Mouse (Mus musculus): ENCODE measurements around the gene Cep44. TPM values are rescaled to one million over a fixed set of nuclear protein-coding genes. Genes with fewer than 3 reads are reported as not detected.

Cep44 gene
- polyA plus RNA-seq, 1 experiment from 2014 or later, result 28.2 TPM

GRCm38 (mm10) chr8:56552551-56553103 lies 1.8 kb upstream of the Cep44 start:
- H3K4me3 ChIP-seq (ENCODE audit: low read depth, low read length), result no peak overlapping the region
- WGBS (ENCODE audit: insufficient replicate concordance), result 36% methylated on average over 5 of the region's 5 CpGs
- no peaks in the 10 kb centered on the region for H3K27me3 ChIP-seq (ENCODE audit: control insufficient read depth, insufficient read depth, low read length)
- peaks cover 12% of the 10 kb centered on the region for H3K4me1 ChIP-seq (ENCODE audit: control insufficient read depth, insufficient read depth, low read length)
- no peak overlapping the region for H3K9ac ChIP-seq (ENCODE audit: low read depth, low read length)
- peak overlapping the region; percentile 42 for H3K4me2 ChIP-seq
- ATAC-seq (replicated peaks; ENCODE audit: insufficient number of reproducible peaks, low FRiP score, low TSS enrichment), result no peak
- H3K36me3 ChIP-seq (ENCODE audit: control insufficient read depth, insufficient read depth, low read length), result no peaks in the 10 kb centered on the region
- no peaks in the 10 kb centered on the region for H3K9me3 ChIP-seq (replicated peaks; ENCODE audit: control insufficient read depth, low read length)
- no peak overlapping the region for H3K27ac ChIP-seq (ENCODE audit: low read depth, low read length)

DNA sequence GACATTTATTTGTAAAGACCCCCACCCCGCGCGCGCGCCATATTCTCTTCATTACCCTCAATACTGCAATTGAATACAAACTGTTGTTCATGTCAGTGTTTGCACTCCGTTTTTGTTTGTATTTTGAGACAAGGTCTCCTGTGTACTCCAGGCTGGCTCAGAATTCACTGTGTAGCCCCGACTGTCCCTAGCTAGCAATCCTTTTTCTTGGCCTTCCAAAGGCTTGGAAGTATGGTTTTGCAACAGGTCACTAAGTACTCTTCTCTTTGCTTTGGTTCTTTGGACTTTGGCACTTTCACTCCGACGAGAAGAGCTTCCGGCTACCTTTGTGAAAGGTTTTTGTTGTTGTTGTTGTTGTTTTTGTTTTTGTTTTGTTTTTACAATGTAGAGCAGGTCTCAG lies 1.2 kb upstream of the Cep44 start:
- Histone ChIP-seq H3K4me2 (peak overlapping the region; percentile 66), H3K4me3 (ENCODE audit: low read depth, low read length) (peak overlapping the region; percentile 97), H3K4me1 (ENCODE audit: control insufficient read depth, insufficient read depth, low read length) (peaks cover 12% of the 10 kb centered on the region), H3K9ac (ENCODE audit: low read depth, low read length) (peak overlapping the region; percentile 93), H3K36me3 (ENCODE audit: control insufficient read depth, insufficient read depth, low read length) (no peaks in the 10 kb centered on the region), H3K27me3 (ENCODE audit: control insufficient read depth, insufficient read depth, low read length) (no peaks in the 10 kb centered on the region), H3K9me3 (replicated peaks; ENCODE audit: control insufficient read depth, low read length) (no peaks in the 10 kb centered on the region), H3K27ac (ENCODE audit: low read depth, low read length) (no peak overlapping the region; the same call in 1 of the 2 replicates)
- no peak for ATAC-seq (replicated peaks; ENCODE audit: insufficient number of reproducible peaks, low FRiP score, low TSS enrichment)
- 26% methylated on average over 10 of the region's 10 CpGs for WGBS (ENCODE audit: insufficient replicate concordance)

DNA sequence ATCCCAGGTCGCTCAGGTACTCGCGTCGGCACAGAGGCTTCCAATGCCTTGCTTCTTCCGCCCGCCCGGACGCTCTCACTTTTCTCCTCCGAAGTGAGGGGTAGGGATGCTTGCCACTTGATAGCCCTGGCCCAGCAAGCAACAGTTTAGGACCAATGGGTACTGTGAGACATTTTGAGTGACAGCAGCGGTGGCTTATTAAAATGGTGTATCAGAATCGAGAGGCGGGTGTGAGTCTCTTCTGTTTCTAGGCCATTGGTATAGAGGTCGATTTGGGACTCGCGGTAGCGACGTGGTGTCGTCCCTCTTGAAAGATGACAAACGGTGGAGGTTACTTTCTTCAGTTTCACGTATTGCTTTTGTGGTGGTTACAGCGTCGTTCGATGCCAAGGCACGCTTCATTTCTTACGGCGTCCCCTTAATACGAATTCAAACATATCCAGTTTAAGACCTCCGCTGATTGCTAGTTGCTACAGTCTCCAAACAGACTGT lies 560 bp upstream of the Cep44 start:
- Histone ChIP-seq H3K9ac (ENCODE audit: low read depth, low read length) (peak overlapping the region; percentile 93), H3K4me3 (ENCODE audit: low read depth, low read length) (peak overlapping the region; percentile 97), H3K4me1 (ENCODE audit: control insufficient read depth, insufficient read depth, low read length) (peaks cover 12% of the 10 kb centered on the region), H3K36me3 (ENCODE audit: control insufficient read depth, insufficient read depth, low read length) (no peaks in the 10 kb centered on the region), H3K27ac (ENCODE audit: low read depth, low read length) (peak overlapping the region; percentile 85), H3K27me3 (ENCODE audit: control insufficient read depth, insufficient read depth, low read length) (no peaks in the 10 kb centered on the region), H3K9me3 (replicated peaks; ENCODE audit: control insufficient read depth, low read length) (no peaks in the 10 kb centered on the region), H3K4me2 (peak overlapping the region; percentile 66)
- WGBS (ENCODE audit: insufficient replicate concordance), result under 1% methylated on average over 28 of the region's 28 CpGs
- peak; percentile 97 for ATAC-seq (replicated peaks; ENCODE audit: insufficient number of reproducible peaks, low FRiP score, low TSS enrichment)

DNA sequence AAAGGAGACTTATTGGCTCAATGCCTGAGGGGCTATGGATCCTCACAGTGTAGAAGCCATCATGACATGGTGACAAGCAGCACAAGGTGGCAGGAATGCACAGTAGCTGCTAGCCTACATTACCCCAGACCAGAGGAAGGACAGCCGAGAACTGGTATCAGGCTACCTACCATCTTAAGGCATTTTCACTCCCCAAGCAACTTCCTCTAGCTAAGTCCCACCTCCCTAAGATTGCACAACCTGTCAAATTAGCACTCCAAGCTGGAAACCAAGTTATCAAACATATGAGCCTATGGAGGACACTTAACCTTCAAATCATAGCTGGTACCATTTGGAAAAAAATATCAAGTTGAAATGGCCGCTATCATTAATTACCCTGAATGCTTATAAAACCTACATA lies 3.0 kb downstream of the Cep44 start:
- Histone ChIP-seq H3K27me3 (ENCODE audit: control insufficient read depth, insufficient read depth, low read length) (no peaks in the 10 kb centered on the region), H3K4me2 (no peak overlapping the region), H3K4me3 (ENCODE audit: low read depth, low read length) (no peak overlapping the region), H3K9ac (ENCODE audit: low read depth, low read length) (no peak overlapping the region), H3K9me3 (replicated peaks; ENCODE audit: control insufficient read depth, low read length) (no peaks in the 10 kb centered on the region), H3K4me1 (ENCODE audit: control insufficient read depth, insufficient read depth, low read length) (peaks cover 12% of the 10 kb centered on the region), H3K36me3 (ENCODE audit: control insufficient read depth, insufficient read depth, low read length) (peaks cover 5% of the 10 kb centered on the region; the same call in 1 of the 2 replicates), H3K27ac (ENCODE audit: low read depth, low read length) (no peak overlapping the region)
- no peak for ATAC-seq (replicated peaks; ENCODE audit: insufficient number of reproducible peaks, low FRiP score, low TSS enrichment)
- 90% methylated on average over 2 of the region's 2 CpGs for WGBS (ENCODE audit: insufficient replicate concordance)

GRCm38 (mm10) chr8:56540706-56541105 lies 10.1 kb downstream of the Cep44 start:
- Histone ChIP-seq H3K9ac (ENCODE audit: low read depth, low read length) (no peak overlapping the region), H3K4me1 (ENCODE audit: control insufficient read depth, insufficient read depth, low read length) (no peaks in the 10 kb centered on the region), H3K9me3 (replicated peaks; ENCODE audit: control insufficient read depth, low read length) (no peaks in the 10 kb centered on the region), H3K36me3 (ENCODE audit: control insufficient read depth, insufficient read depth, low read length) (peaks cover 24% of the 10 kb centered on the region), H3K27ac (ENCODE audit: low read depth, low read length) (no peak overlapping the region), H3K4me2 (no peak overlapping the region), H3K27me3 (ENCODE audit: control insufficient read depth, insufficient read depth, low read length) (no peaks in the 10 kb centered on the region), H3K4me3 (ENCODE audit: low read depth, low read length) (no peak overlapping the region)
- 86% methylated on average over 7 of the region's 7 CpGs for WGBS (ENCODE audit: insufficient replicate concordance)
- no peak for ATAC-seq (replicated peaks; ENCODE audit: insufficient number of reproducible peaks, low FRiP score, low TSS enrichment)

DNA sequence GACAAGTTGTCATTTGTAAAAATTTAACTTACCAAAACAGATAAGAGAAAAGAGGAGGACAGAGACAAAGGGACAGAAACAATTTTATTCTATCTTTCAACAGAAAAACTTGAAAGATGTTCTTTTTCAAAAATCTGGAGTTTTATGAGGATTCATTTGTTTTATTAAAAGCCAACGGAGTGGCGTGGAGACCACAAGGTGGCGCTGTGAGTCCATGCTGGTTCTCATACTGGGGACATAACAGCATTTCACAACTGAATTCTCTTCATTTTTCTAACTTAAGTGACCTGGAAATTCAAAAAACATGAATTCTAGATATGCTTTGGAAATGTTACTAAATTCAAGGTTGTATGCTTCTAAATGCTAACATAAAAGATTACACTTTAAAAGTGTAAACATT lies 20.5 kb downstream of the Cep44 start:
- Histone ChIP-seq H3K27me3 (ENCODE audit: control insufficient read depth, insufficient read depth, low read length) (no peaks in the 10 kb centered on the region), H3K4me3 (ENCODE audit: low read depth, low read length) (no peak overlapping the region), H3K4me2 (no peak overlapping the region), H3K9ac (ENCODE audit: low read depth, low read length) (no peak overlapping the region), H3K36me3 (ENCODE audit: control insufficient read depth, insufficient read depth, low read length) (no peaks in the 10 kb centered on the region; the same call in 1 of the 2 replicates), H3K4me1 (ENCODE audit: control insufficient read depth, insufficient read depth, low read length) (no peaks in the 10 kb centered on the region), H3K9me3 (replicated peaks; ENCODE audit: control insufficient read depth, low read length) (no peaks in the 10 kb centered on the region), H3K27ac (ENCODE audit: low read depth, low read length) (no peak overlapping the region)
- 5% methylated on average over 3 of the region's 3 CpGs for WGBS (ENCODE audit: insufficient replicate concordance)
- no peak for ATAC-seq (replicated peaks; ENCODE audit: insufficient number of reproducible peaks, low FRiP score, low TSS enrichment)

DNA sequence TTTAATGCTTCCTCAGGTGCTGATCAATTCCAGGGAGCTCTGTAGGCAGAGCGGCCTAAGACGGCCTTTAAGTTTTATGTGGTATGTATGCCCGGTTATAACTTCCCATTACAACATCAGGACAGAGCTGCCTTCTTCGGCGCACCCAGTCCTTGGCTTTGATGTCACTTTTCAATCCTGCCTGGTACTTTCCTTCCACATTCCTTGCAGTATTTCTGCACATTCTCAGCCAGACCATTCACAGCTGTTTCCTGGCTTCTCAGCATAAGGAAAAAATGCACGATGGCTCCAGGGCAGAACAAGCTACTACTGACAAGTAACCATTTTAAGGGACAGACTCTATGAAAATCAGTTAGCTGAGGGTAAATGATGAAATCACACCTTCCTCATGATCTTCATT lies 22.0 kb downstream of the Cep44 start:
- H3K4me3 ChIP-seq (ENCODE audit: low read depth, low read length), result no peak overlapping the region
- H3K4me1 ChIP-seq (ENCODE audit: control insufficient read depth, insufficient read depth, low read length), result no peaks in the 10 kb centered on the region
- H3K4me2 ChIP-seq, result no peak overlapping the region
- no peak overlapping the region for H3K27ac ChIP-seq (ENCODE audit: low read depth, low read length)
- no peaks in the 10 kb centered on the region for H3K9me3 ChIP-seq (replicated peaks; ENCODE audit: control insufficient read depth, low read length)
- 74% methylated on average over 6 of the region's 6 CpGs for WGBS (ENCODE audit: insufficient replicate concordance)
- no peaks in the 10 kb centered on the region for H3K27me3 ChIP-seq (ENCODE audit: control insufficient read depth, insufficient read depth, low read length)
- no peak for ATAC-seq (replicated peaks; ENCODE audit: insufficient number of reproducible peaks, low FRiP score, low TSS enrichment)
- H3K9ac ChIP-seq (ENCODE audit: low read depth, low read length), result no peak overlapping the region
- H3K36me3 ChIP-seq (ENCODE audit: control insufficient read depth, insufficient read depth, low read length), result no peaks in the 10 kb centered on the region; the same call in 1 of the 2 replicates

DNA sequence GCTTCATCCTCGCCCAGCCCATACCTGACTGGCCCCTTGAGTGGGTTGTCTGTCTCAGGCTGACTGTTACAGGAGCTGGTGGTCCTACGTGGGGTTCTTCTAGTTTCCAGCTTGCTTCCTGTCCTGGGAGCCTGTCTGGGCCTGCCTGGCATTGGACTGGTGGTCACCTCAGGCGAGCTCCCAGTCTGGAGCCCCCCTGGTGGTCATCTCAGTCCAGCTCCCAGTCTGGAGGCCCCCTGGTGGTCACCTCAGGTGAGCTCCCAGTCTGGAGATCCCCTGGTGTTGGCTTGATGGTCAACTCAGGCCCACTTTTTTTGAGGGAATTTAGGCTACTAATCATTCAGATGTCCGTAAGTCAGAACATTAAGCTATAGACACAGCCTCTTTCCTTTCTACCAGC lies 29.8 kb downstream of the Cep44 start:
- no peak for ATAC-seq (replicated peaks; ENCODE audit: insufficient number of reproducible peaks, low FRiP score, low TSS enrichment)
- Histone ChIP-seq H3K4me1 (ENCODE audit: control insufficient read depth, insufficient read depth, low read length) (no peaks in the 10 kb centered on the region), H3K9me3 (replicated peaks; ENCODE audit: control insufficient read depth, low read length) (no peaks in the 10 kb centered on the region), H3K4me3 (ENCODE audit: low read depth, low read length) (no peak overlapping the region), H3K27ac (ENCODE audit: low read depth, low read length) (no peak overlapping the region), H3K36me3 (ENCODE audit: control insufficient read depth, insufficient read depth, low read length) (no peaks in the 10 kb centered on the region), H3K4me2 (no peak overlapping the region), H3K9ac (ENCODE audit: low read depth, low read length) (no peak overlapping the region), H3K27me3 (ENCODE audit: control insufficient read depth, insufficient read depth, low read length) (no peaks in the 10 kb centered on the region)
- 73% methylated on average over 4 of the region's 4 CpGs for WGBS (ENCODE audit: insufficient replicate concordance)

DNA sequence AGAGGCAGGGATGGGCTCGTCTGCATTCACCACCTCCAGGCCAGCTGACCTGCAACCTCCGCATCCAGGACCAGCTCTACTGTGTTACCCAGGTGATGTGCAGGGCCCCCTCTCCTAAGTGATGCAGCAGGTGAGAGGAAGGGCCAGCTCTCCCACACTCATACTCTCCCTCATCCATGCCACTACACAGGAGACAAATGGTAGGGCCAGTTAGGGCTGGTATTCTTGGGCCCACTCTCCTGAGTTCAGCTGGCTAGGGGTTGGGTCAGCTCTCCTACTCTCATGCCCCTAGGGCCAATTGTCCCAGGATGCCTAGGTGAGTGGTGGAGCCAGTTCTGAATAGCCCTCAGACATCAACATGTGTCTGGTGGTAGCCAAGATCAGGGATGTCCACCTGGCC lies 30.6 kb downstream of the Cep44 start:
- ATAC-seq (replicated peaks; ENCODE audit: insufficient number of reproducible peaks, low FRiP score, low TSS enrichment), result no peak

More for the DNA sequence above, 30.6 kb downstream of the Cep44 start:
- Histone ChIP-seq H3K9me3 (replicated peaks; ENCODE audit: control insufficient read depth, low read length) (no peaks in the 10 kb centered on the region), H3K36me3 (ENCODE audit: control insufficient read depth, insufficient read depth, low read length) (no peaks in the 10 kb centered on the region), H3K4me2 (no peak overlapping the region), H3K4me3 (ENCODE audit: low read depth, low read length) (no peak overlapping the region), H3K27ac (ENCODE audit: low read depth, low read length) (no peak overlapping the region), H3K4me1 (ENCODE audit: control insufficient read depth, insufficient read depth, low read length) (no peaks in the 10 kb centered on the region), H3K27me3 (ENCODE audit: control insufficient read depth, insufficient read depth, low read length) (no peaks in the 10 kb centered on the region), H3K9ac (ENCODE audit: low read depth, low read length) (no peak overlapping the region)
- WGBS (ENCODE audit: insufficient replicate concordance), result 67% methylated on average over 2 of the region's 2 CpGs

Measured in heart, embryonic 11.5 days (tissue).